Mouse (Mus musculus) left cerebral cortex, postnatal 10 days (tissue): ENCODE measurements at regions not wholly inside any gene's neighbourhood (a gene's known extent, or its start where the extent isn't known, plus 50 kb on each side); places are given as distances from the start of the nearest gene placed in this dataset.
A peak's percentile ranks its signal among the peaks of the same experiment; 100 is the strongest.

Experiments used
- DNase-seq, 2 experiments: peaks; one replicate each; pipeline ENCODE4 v3.0.0; 2021 to 2022; ENCODE audit warnings: low spot score in 2 of 2, mixed read lengths in 1 of 2; ENCODE audit errors: extremely low spot score in 1 of 2
- intact Hi-C: fragments of 180-260 bp; cut with DNase I; formaldehyde crosslinking; loops from one replicate; pipeline ENCODE4 v1.15.1; 2025

DNA sequence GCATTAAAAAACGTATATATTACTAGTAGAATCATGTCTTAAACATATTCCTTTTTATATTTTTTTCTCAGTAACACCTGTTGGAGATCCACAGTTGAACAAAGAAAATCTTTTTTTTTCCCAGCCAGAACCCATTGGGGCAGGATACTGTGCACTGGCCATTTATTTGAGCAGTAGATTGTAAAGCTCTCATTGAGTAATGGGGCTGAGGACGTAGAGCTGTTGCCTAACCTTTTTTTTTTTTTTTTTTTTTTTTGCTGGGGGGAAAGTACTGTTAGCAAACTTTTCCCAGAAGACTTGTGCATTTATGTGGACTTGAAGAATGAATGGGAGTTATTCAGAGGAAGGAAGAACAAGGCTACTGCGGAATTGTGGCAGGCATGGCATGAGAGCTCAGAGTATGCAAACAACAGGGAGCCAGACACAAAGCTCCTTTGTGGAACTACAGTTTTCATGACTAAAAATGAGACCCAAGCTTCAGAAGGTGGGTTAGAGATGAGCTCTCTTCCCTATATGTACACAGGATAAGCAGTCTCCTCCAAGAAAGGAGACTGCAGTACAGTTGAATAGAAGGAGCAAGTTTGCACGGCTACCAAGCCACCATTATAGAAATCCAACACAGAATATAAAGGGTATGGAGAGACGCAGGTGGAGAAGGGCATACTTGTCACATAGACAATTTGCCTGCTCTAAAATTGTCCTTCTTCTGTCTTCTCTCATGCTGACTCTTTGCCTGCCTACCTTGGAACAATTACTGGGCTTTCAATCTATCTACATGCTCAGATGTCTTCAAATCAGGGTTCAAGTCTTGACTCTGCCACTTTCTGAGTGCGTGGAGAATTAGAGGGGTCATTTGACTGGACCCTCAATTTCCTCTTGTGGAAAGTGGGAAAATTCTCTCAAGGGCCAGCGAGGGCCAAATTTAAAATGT is 100.7 kb upstream of the Hs3st1 start:
- intact Hi-C loops, result no loop called here
- DNase-seq, result no peak

- no peak for DNase-seq
- intact Hi-C loops, result no loop called here
These were observed 91.9 kb upstream of the Hs3st1 start for GRCm38 (mm10) chr5:39847187-39847586.

- DNase-seq, result peak in 1 of 2 experiments; percentile 36
- intact Hi-C loops, result no loop called here
These were observed 85.9 kb upstream of the Hs3st1 start for GRCm38 (mm10) chr5:39841186-39841585.

DNA sequence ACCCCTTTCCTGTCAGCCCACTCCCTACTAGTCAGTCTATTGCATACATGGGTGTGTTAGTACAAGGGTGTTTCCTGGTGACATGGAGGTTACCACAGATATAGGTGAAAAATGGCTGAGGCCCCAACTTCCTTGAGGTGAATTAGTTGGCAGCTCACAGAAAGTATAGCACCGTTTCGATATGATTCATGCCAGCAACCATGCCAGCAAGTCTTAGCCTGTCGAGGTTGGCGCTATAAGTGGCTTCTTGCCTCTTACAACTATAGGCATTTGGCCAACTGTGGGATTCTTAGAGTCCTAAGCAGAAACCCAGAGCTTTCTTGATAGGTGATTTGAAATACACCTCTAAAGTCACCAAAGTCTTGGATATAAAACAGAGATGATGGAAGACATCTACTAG is 85.3 kb upstream of the Hs3st1 start:
- intact Hi-C loops, result no loop called here
- no peak for DNase-seq

- intact Hi-C loops, result no loop called here
- DNase-seq, result no peak
These were observed 77.3 kb upstream of the Hs3st1 start for GRCm38 (mm10) chr5:39832565-39832964.

GRCm38 (mm10) chr5:39824680-39825079 is 69.4 kb upstream of the Hs3st1 start:
- no peak for DNase-seq
- intact Hi-C loops, result no loop called here

DNA sequence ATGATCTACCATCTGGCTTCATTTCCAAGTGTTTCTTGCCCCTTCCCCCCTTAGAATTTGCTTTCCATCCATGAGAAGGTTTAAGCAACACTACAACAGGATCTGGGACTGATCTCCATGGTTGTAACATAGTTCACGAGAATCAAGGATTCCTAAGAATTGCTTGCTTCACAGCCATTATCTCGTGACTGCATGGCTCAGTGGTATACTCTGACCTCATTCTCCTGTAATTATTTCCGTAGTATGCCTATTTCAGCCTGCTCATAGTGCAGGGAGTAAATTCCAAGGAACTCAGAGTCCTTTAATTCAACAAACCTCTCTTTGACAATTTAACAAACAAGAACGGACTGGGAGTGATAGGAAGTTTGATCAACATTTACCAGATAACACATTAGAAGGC is 51.4 kb upstream of the Hs3st1 start:
- DNase-seq, result no peak
- intact Hi-C loops, result no loop called here
